Mouse (Mus musculus): ENCODE measurements around the gene Rpl21.

DNA sequence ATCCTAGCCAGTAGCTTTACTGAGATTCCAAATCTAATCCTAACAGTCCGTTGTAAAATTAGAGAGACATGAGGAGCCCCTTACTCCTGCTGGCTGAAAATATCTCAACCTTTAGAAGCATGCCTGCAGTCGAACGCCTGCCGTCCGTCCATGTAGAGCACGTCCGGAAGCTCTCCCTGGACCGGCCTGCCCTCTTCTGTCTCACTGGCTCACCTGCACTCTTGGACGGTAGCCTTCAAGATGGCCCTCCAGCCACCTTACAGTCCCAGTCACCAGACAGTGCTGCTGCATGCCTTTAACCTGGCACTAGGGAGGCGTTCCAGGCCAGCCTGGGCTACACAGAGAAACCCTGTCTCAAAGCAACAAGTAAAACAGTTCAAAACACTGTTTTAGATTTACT, 49.4 kb upstream of the Rpl21 start:
- TF ChIP-seq CTCF (IDR thresholded peaks at IDR 0.05; ENCODE audit: extremely low read depth, insufficient read length, insufficient replicate concordance, low read depth, low read length) (no peak), POLR2A (IDR thresholded peaks at IDR 0.05; ENCODE audit: low read depth, low read length) (no peak)

All from small intestine, adult 2 months (tissue).